7 mouse cellular contexts compared by ENCODE assay signal in the genomic region with DNA sequence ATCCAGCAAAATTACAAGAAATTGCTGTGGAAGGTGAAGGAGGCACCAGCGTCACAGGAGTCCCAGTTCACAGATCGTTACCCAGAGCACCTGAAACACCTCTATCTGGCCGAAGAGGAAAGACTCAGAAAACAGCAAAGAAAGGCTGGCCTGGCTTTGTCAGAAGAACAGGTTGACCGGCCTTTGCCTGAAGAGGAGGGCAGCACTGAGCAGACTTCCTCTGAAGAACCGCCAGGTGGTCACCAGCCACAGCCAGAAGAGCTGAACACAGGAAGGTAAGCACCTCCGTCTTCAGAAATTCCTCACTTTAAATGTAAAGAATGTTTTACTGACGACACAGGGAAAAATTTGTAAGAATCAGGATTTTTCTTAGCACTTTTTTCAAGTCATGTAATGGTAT. TPM values are rescaled to one million over a fixed set of nuclear protein-coding genes. Genes with fewer than 3 reads are reported as not detected.
DNase-seq lines count a peak whose midpoint lies in the region; ATAC-seq lines count a peak whose summit lies in the region.

No protein-coding gene starts in this region.

- H3K4me2 ChIP-seq in lung, embryonic 16.5 days (ENCODE audit: low read depth, low read length): peak overlapping the region; percentile 89
- H3K4me2 ChIP-seq in limb, embryonic 13.5 days (replicated peaks): peak overlapping the region; percentile 78
- peak overlapping the region; percentile 53 for H3K4me2 ChIP-seq in stomach, embryonic 15.5 days

- H3K9me3 ChIP-seq in lung, embryonic 16.5 days (ENCODE audit: control insufficient read depth, low read length): no peaks in the 10 kb centered on the region
- no peaks in the 10 kb centered on the region for H3K9me3 ChIP-seq in forebrain, embryonic 10.5 days
- no peaks in the 10 kb centered on the region for H3K9me3 ChIP-seq in limb, embryonic 13.5 days
- no peaks in the 10 kb centered on the region for H3K9me3 ChIP-seq in stomach, embryonic 15.5 days

- H3K4me3 ChIP-seq in lung, embryonic 16.5 days (ENCODE audit: low read length): no peak overlapping the region
- peak overlapping the region; percentile 83 for H3K4me3 ChIP-seq in forebrain, embryonic 10.5 days
- H3K4me3 ChIP-seq in limb, embryonic 13.5 days: peak overlapping the region; percentile 81
- no peak overlapping the region for H3K4me3 ChIP-seq in stomach, embryonic 15.5 days (replicated peaks)

- DNase-seq in lung, postnatal 14 days: no peak
- DNase-seq in forebrain, embryonic 10.5 days (ENCODE audit: extremely low spot score, low spot score): no peak
- no peak for DNase-seq in right cerebral cortex, postnatal 10 days (ENCODE audit: low spot score in 2 of 2)
- DNase-seq in thymus, postnatal 10 days (ENCODE audit: low spot score in 2 of 2): no peak

- H3K27ac ChIP-seq in lung, embryonic 16.5 days (ENCODE audit: low read length): no peak overlapping the region
- no peak overlapping the region for H3K27ac ChIP-seq in forebrain, embryonic 10.5 days
- no peak overlapping the region for H3K27ac ChIP-seq in limb, embryonic 13.5 days
- no peak overlapping the region for H3K27ac ChIP-seq in stomach, embryonic 15.5 days

- peaks cover 38% of the 10 kb centered on the region for H3K36me3 ChIP-seq in lung, embryonic 16.5 days (ENCODE audit: control insufficient read depth, insufficient read depth, low read length)
- peaks cover 51% of the 10 kb centered on the region for H3K36me3 ChIP-seq in forebrain, embryonic 10.5 days (replicated peaks)
- peaks cover 43% of the 10 kb centered on the region for H3K36me3 ChIP-seq in limb, embryonic 13.5 days
- H3K36me3 ChIP-seq in stomach, embryonic 15.5 days: peaks cover 25% of the 10 kb centered on the region

- H3K9ac ChIP-seq in lung, embryonic 16.5 days (ENCODE audit: low read length): no peak overlapping the region
- no peak overlapping the region for H3K9ac ChIP-seq in limb, embryonic 13.5 days
- no peak overlapping the region for H3K9ac ChIP-seq in stomach, embryonic 15.5 days

- no peaks in the 10 kb centered on the region for H3K27me3 ChIP-seq in lung, embryonic 16.5 days (ENCODE audit: control insufficient read depth, insufficient read depth, low read depth, low read length)
- H3K27me3 ChIP-seq in forebrain, embryonic 10.5 days (ENCODE audit: poor library complexity, severe bottlenecking): no peaks in the 10 kb centered on the region
- no peaks in the 10 kb centered on the region for H3K27me3 ChIP-seq in limb, embryonic 13.5 days
- H3K27me3 ChIP-seq in stomach, embryonic 15.5 days (replicated peaks): no peaks in the 10 kb centered on the region

- WGBS in lung, embryonic 16.5 days: 70% methylated on average over 7 of the region's 7 CpGs
- 85% methylated on average over 7 of the region's 7 CpGs for WGBS in forebrain, embryonic 10.5 days
- WGBS in limb, embryonic 13.5 days: 81% methylated on average over 7 of the region's 7 CpGs
- 78% methylated on average over 7 of the region's 7 CpGs for WGBS in stomach, embryonic 15.5 days

- ATAC-seq in lung, embryonic 16.5 days (ENCODE audit: low read depth): no peak
- no peak for ATAC-seq in limb, embryonic 13.5 days (ENCODE audit: low FRiP score, low read depth)
- ATAC-seq in stomach, embryonic 15.5 days (ENCODE audit: insufficient read depth, low FRiP score, low read depth): no peak

- H3K4me1 ChIP-seq in lung, embryonic 16.5 days (replicated peaks; ENCODE audit: control insufficient read depth, insufficient read depth, low read length): peaks cover 3% of the 10 kb centered on the region; the same call in 1 of the 2 replicates
- H3K4me1 ChIP-seq in forebrain, embryonic 10.5 days: peaks cover 15% of the 10 kb centered on the region
- peaks cover 11% of the 10 kb centered on the region for H3K4me1 ChIP-seq in limb, embryonic 13.5 days
- peaks cover 3% of the 10 kb centered on the region; the same call in 1 of the 2 replicates for H3K4me1 ChIP-seq in stomach, embryonic 15.5 days

RNA-seq across cellular contexts. Expression of a gene that starts 1.4 kb away (rescaled TPM):
- 11.5 and 13.4 TPM in 2 replicates for polyA plus RNA-seq in lung, embryonic 16.5 days (2015; fragmentation: Nextera tagmentation; extraction: Ambion mirVana)
- 13.6 and 15.8 TPM in 2 replicates for polyA plus RNA-seq in forebrain, embryonic 10.5 days (2016; fragmentation: Nextera tagmentation; extraction: Ambion mirVana)
- 13.6 and 13.8 TPM in 2 replicates for polyA plus RNA-seq in limb, embryonic 13.5 days (2015; fragmentation: Nextera tagmentation; extraction: Ambion mirVana)
- polyA plus RNA-seq in stomach, embryonic 15.5 days (2015; fragmentation: Nextera tagmentation; extraction: Ambion mirVana): 12.6 and 13.5 TPM in 2 replicates

RNA-seq across cellular contexts. Expression of a gene that starts 1.7 kb away (rescaled TPM):
- polyA plus RNA-seq in lung, embryonic 16.5 days (2015; fragmentation: Nextera tagmentation; extraction: Ambion mirVana): 56.0 and 59.4 TPM in 2 replicates
- 52.5 and 56.3 TPM in 2 replicates for polyA plus RNA-seq in forebrain, embryonic 10.5 days (2016; fragmentation: Nextera tagmentation; extraction: Ambion mirVana)
- polyA plus RNA-seq in limb, embryonic 13.5 days (2015; fragmentation: Nextera tagmentation; extraction: Ambion mirVana): 67.5 and 67.9 TPM in 2 replicates
- polyA plus RNA-seq in stomach, embryonic 15.5 days (2015; fragmentation: Nextera tagmentation; extraction: Ambion mirVana): 53.8 and 53.9 TPM in 2 replicates

Comparison
In these comparisons a context has a peak if more than half of its experiments do, and no peak if none do; other contexts are left out.
1. H3K4me3 ChIP-seq: peak in forebrain, embryonic 10.5 days (single experiment) and limb, embryonic 13.5 days (single experiment); none in lung, embryonic 16.5 days (single experiment) and stomach, embryonic 15.5 days (single experiment).
2. Peak in every context shown above with its lines, with median percentiles within 50 percentile points of each other: H3K4me2 ChIP-seq.